Mouse (Mus musculus) limb, embryonic 11.5 days (tissue): ENCODE measurements at regions not wholly inside any gene's neighbourhood (a gene's known extent, or its start where the extent isn't known, plus 50 kb on each side); places are given as distances from the start of the nearest gene placed in this dataset.

ENCODE experiments used
- ATAC-seq: fragments of 200-750 bp; cut with Nextera tagmentation; 2 replicates; pipeline ENCODE4 v1.8.0; 2017; ENCODE audit warnings: low read depth; ENCODE audit not compliant: insufficient number of reproducible peaks, low FRiP score, low TSS enrichment
- DNase-seq: peaks from one replicate; pipeline ENCODE4 v3.0.0-alpha.2; 2015; ENCODE audit warnings: low spot score
- H3K27ac ChIP-seq: fragments of 300-500 bp; sonication (generic); replicated peaks from 2 replicates; pipeline ENCODE4 v1.5.1; 2014; ENCODE audit warnings: low read depth, mild to moderate bottlenecking, low read length
- H3K27me3 ChIP-seq: fragments of 300-500 bp; sonication (generic); 2 replicates; pipeline ENCODE4 v1.6.1; 2014; ENCODE audit warnings: mild to moderate bottlenecking, low read length, mixed read lengths; ENCODE audit not compliant: control insufficient read depth, insufficient read depth
- H3K36me3 ChIP-seq: fragments of 300-500 bp; sonication (generic); 2 replicates; pipeline ENCODE4 v1.6.1; 2014; ENCODE audit warnings: mild to moderate bottlenecking, low read length, moderate library complexity, mixed read lengths; ENCODE audit not compliant: control insufficient read depth, insufficient read depth
- H3K4me1 ChIP-seq: fragments of 300-500 bp; sonication (generic); 2 replicates; pipeline ENCODE4 v1.6.1; 2014; ENCODE audit warnings: low read length, mixed read lengths; ENCODE audit not compliant: control insufficient read depth, insufficient read depth
- H3K4me2 ChIP-seq: fragments of 300-500 bp; sonication (generic); 2 replicates; pipeline ENCODE4 v1.6.1; 2014; ENCODE audit warnings: low read depth, mild to moderate bottlenecking, moderate library complexity; ENCODE audit not compliant: severe bottlenecking
- H3K4me3 ChIP-seq: fragments of 300-500 bp; sonication (generic); 2 replicates; pipeline ENCODE4 v1.5.1; 2014; ENCODE audit warnings: low read depth, low read length
- H3K9ac ChIP-seq: fragments of 300-500 bp; sonication (generic); 2 replicates; pipeline ENCODE4 v1.6.1; 2014; ENCODE audit warnings: mild to moderate bottlenecking, low read length
- H3K9me3 ChIP-seq: fragments of 300-500 bp; sonication (generic); 2 replicates; pipeline ENCODE4 v1.6.1; 2016; ENCODE audit warnings: low read length; ENCODE audit not compliant: control insufficient read depth
- WGBS: fragments of 180-500 bp; shearing (Covaris S2); extraction: QIAGEN DNeasy Blood & Tissue Kit; methylation state at CpG from one replicate; pipeline ENCODE4 v1.1.7; 2014; 5-methylcytosine and 5-hydroxymethylcytosine counted together

DNA sequence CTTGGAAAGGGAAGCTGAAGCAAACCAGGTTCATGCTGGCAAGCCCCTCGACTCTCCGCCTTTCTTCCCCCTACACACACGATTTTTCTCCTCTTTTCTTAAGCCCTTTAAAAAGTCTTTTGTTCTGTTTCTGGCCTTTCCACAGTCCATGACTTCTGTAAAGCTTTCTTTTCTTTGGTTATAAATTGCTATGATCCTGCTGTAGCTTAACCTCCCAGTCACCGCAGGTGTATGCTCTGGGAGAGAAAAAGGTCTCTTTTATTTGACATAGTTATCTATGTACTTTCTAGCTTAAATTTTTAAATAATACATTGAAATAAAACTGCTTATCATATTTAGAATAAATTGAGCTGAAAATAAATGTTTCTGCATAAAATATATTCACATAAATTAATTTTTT is 813.0 kb downstream of the Slitrk6 start:
- no peaks in the 10 kb centered on the region for H3K9me3 ChIP-seq
- WGBS: 94% methylated on average over 4 of the region's 4 CpGs
- no peak overlapping the region for H3K4me2 ChIP-seq
- no peak for DNase-seq
- no peak overlapping the region for H3K27ac ChIP-seq
- H3K9ac ChIP-seq: no peak overlapping the region
- H3K27me3 ChIP-seq: no peaks in the 10 kb centered on the region
- no peaks in the 10 kb centered on the region for H3K36me3 ChIP-seq
- no peaks in the 10 kb centered on the region for H3K4me1 ChIP-seq
- no peak overlapping the region for H3K4me3 ChIP-seq
- no peak for ATAC-seq

GRCm38 (mm10) chr14:109941162-109941561 is 813.8 kb downstream of the Slitrk6 start:
- Histone ChIP-seq H3K27me3 (no peaks in the 10 kb centered on the region), H3K4me1 (no peaks in the 10 kb centered on the region), H3K4me2 (no peak overlapping the region), H3K27ac (no peak overlapping the region), H3K4me3 (no peak overlapping the region), H3K9ac (no peak overlapping the region), H3K36me3 (no peaks in the 10 kb centered on the region), H3K9me3 (no peaks in the 10 kb centered on the region)
- DNase-seq: no peak
- ATAC-seq: no peak
- WGBS: 89% methylated on average over 1 of the region's 1 CpGs

DNA sequence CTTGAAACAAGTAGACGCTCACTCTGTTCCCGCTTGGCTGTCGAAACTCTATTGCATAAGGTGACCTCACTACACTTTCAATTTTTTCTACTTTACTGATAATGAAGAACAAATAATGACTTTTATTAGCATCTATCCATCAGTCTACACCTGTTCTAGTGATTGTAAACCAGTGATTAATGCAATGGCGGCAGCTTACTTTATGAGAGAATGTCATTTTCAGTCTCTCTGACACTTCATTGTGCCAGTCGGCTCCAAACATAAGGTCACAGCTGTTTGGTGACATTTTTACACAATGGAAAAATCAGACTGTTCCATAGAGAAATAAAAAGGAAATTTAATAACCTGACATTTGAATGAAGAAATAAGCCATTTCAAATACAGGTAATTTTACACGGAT is 817.5 kb downstream of the Slitrk6 start:
- no peaks in the 10 kb centered on the region for H3K9me3 ChIP-seq
- no peaks in the 10 kb centered on the region for H3K4me1 ChIP-seq
- WGBS: 70% methylated on average over 6 of the region's 6 CpGs
- no peaks in the 10 kb centered on the region for H3K36me3 ChIP-seq
- no peak overlapping the region for H3K4me2 ChIP-seq
- no peak overlapping the region for H3K4me3 ChIP-seq
- H3K9ac ChIP-seq: no peak overlapping the region
- no peaks in the 10 kb centered on the region for H3K27me3 ChIP-seq
- DNase-seq (no peak), ATAC-seq (peak; percentile 67)
- no peak overlapping the region for H3K27ac ChIP-seq

GRCm38 (mm10) chr14:109928977-109929376 is 826.0 kb downstream of the Slitrk6 start:
- WGBS: 92% methylated on average over 7 of the region's 7 CpGs
- DNase-seq (no peak), ATAC-seq (no peak)
- H3K27me3 ChIP-seq: no peaks in the 10 kb centered on the region
- H3K4me3 ChIP-seq: no peak overlapping the region
- no peaks in the 10 kb centered on the region for H3K4me1 ChIP-seq
- H3K27ac ChIP-seq: no peak overlapping the region
- no peaks in the 10 kb centered on the region for H3K9me3 ChIP-seq
- no peak overlapping the region for H3K4me2 ChIP-seq
- H3K36me3 ChIP-seq: no peaks in the 10 kb centered on the region
- no peak overlapping the region for H3K9ac ChIP-seq

GRCm38 (mm10) chr14:109891896-109892165 is 863.1 kb downstream of the Slitrk6 start:
- Histone ChIP-seq H3K4me3 (no peak overlapping the region), H3K9ac (no peak overlapping the region), H3K27ac (no peak overlapping the region), H3K27me3 (no peaks in the 10 kb centered on the region), H3K9me3 (no peaks in the 10 kb centered on the region), H3K4me1 (no peaks in the 10 kb centered on the region), H3K36me3 (no peaks in the 10 kb centered on the region), H3K4me2 (no peak overlapping the region)
- 0 out of 2 replicates have a peak, but pooled peaks have one; percentile 35 for ATAC-seq
- no peak for DNase-seq
- 86% methylated on average over 2 of the region's 2 CpGs for WGBS

GRCm38 (mm10) chr14:109891151-109891895 is 863.6 kb downstream of the Slitrk6 start:
- Histone ChIP-seq H3K9ac (no peak overlapping the region), H3K27me3 (no peaks in the 10 kb centered on the region), H3K4me3 (no peak overlapping the region), H3K4me2 (no peak overlapping the region), H3K27ac (no peak overlapping the region), H3K36me3 (no peaks in the 10 kb centered on the region), H3K4me1 (no peaks in the 10 kb centered on the region), H3K9me3 (no peaks in the 10 kb centered on the region)
- DNase-seq (no peak), ATAC-seq (peak; percentile 73; the same call in 1 of the 2 replicates)
- 66% methylated on average over 3 of the region's 3 CpGs for WGBS

- no peak overlapping the region for H3K9ac ChIP-seq
- no peaks in the 10 kb centered on the region for H3K4me1 ChIP-seq
- no peak overlapping the region for H3K27ac ChIP-seq
- DNase-seq (no peak), ATAC-seq (no peak)
- no peak overlapping the region for H3K4me2 ChIP-seq
- H3K9me3 ChIP-seq: no peaks in the 10 kb centered on the region
- WGBS: 32% methylated on average over 1 of the region's 1 CpGs
- no peaks in the 10 kb centered on the region for H3K36me3 ChIP-seq
- no peak overlapping the region for H3K4me3 ChIP-seq
- H3K27me3 ChIP-seq: no peaks in the 10 kb centered on the region
Measured at GRCm38 (mm10) chr14:109876950-109877663, 877.8 kb downstream of the Slitrk6 start.

DNA sequence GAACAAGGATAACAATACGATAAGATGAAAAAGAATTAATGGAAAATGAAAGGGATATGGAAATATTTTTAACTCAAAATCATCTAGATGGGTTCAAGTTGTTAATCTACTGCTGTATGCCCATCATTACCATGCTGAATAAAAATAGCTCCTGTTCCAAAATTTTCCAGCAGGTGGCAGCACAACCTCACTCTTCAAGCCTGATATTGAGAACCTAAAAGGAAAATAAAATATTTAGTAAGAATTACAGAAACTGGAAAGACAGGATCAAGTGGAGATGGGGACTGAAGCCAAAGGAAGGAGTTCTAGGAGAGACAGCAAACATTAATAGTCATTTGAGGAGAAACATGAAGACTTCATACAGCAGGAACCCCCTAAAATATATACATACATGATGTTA is 880.7 kb downstream of the Slitrk6 start:
- H3K9ac ChIP-seq: no peak overlapping the region
- no peak overlapping the region for H3K4me2 ChIP-seq
- H3K9me3 ChIP-seq: no peaks in the 10 kb centered on the region
- DNase-seq: peak; percentile 85
- H3K27ac ChIP-seq: no peak overlapping the region
- WGBS: 15% methylated on average over 1 of the region's 1 CpGs
- no peak overlapping the region for H3K4me3 ChIP-seq
- no peaks in the 10 kb centered on the region for H3K27me3 ChIP-seq
- ATAC-seq: no peak
- H3K36me3 ChIP-seq: no peaks in the 10 kb centered on the region
- H3K4me1 ChIP-seq: no peaks in the 10 kb centered on the region
